Mouse (Mus musculus) liver, adult 2 months (tissue): ENCODE results near the gene Sp3.

ENCODE experiments used
- CTCF ChIP-seq: fragments of 200-500 bp; IDR thresholded peaks from 2 replicates; pipeline ENCODE4 v1.5.1; 2011; ENCODE audit warnings: low read depth, low read length, control low read depth
- POLR2A ChIP-seq: fragments of 200-500 bp; IDR thresholded peaks from 2 replicates; pipeline ENCODE4 v1.6.1; 2011; ENCODE audit warnings: low read length, control low read depth; ENCODE audit not compliant: insufficient read depth; ENCODE audit errors: extremely low read depth

DNA sequence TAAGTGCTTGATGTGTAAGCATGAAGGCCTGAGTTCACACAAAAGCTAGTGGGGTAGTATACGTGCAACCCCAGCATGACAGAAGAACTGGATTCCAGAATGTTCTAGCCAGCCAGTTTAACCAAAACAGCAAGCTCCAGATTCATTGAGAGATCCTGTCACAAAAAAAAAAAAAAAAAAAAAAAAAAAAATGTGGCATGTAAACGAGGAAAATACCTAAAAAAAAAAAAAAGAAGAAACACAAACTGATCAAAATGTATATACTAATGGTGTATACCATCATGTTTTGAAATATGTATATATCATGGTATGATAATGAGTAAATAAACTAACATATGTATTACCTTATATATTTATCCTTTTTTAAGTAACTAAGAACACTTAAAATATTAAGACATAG lies 13.9 kb upstream of the Sp3 start:
- TF ChIP-seq POLR2A (no peak), CTCF (no peak)
